Mouse (Mus musculus) lung, postnatal 14 days (tissue): Measurements from ENCODE around the gene Csn2.

Experiments
- DNase-seq: peaks from one replicate; pipeline ENCODE4 v3.0.0; 2021

Csn2 gene

DNA sequence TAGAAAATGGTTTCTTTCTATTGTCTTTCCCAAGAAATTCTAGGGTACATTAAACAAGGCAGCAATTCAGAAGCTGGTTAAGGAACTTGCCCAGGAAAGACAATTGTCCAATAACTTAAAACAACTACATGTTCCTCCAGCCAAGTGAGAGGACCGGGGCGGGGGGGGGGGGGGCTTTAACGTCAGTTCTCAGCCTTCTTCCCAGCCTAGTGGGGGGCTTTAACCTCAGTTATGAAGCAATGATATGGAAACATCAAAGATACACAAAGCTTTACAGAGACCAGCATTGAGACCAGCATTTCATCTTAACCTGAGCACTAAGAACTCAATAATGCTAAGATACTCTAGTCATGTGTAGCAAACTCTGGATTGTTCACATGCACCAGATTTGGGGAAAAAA is at the start of gene Csn2:
Gene Csn2 (minus strand): TSS at position 101 of the 400 bp plus-strand sequence.
- no peak for DNase-seq

GRCm38 (mm10) chr5:87734821-87735220 is 35.4 kb upstream of the Csn2 start:
- no peak for DNase-seq

GRCm38 (mm10) chr5:87705891-87706290 is 6.5 kb upstream of the Csn2 start:
- no peak for DNase-seq

- DNase-seq = no peak
These were observed 33.5 kb downstream of the Csn2 start, which contains the start of gene Csn1s1 for GRCm38 (mm10) chr5:87665908-87666307. TSS of gene Csn1s1 (plus strand) at chr5:87666208.

GRCm38 (mm10) chr5:87642787-87643186 is 56.6 kb downstream of the Csn2 start:
- DNase-seq = peak; percentile 3
